Mouse (Mus musculus) limb, embryonic 11.5 days (tissue): Measurements from ENCODE around the gene Ccn2. TPM values are rescaled to one million over a fixed set of nuclear protein-coding genes. Genes with fewer than 3 reads are reported as not detected.

Experiments used
- ATAC-seq: fragments of 200-750 bp; cut with Nextera tagmentation; 2 replicates; pipeline ENCODE4 v1.8.0; 2017; ENCODE audit warnings: low read depth; ENCODE audit not compliant: insufficient number of reproducible peaks, low FRiP score, low TSS enrichment
- DNase-seq: peaks from one replicate; pipeline ENCODE4 v3.0.0-alpha.2; 2015; ENCODE audit warnings: low spot score
- H3K27ac ChIP-seq: fragments of 300-500 bp; sonication (generic); replicated peaks from 2 replicates; pipeline ENCODE4 v1.5.1; 2014; ENCODE audit warnings: low read depth, mild to moderate bottlenecking, low read length
- H3K27me3 ChIP-seq: fragments of 300-500 bp; sonication (generic); 2 replicates; pipeline ENCODE4 v1.6.1; 2014; ENCODE audit warnings: mild to moderate bottlenecking, low read length, mixed read lengths; ENCODE audit not compliant: control insufficient read depth, insufficient read depth
- H3K36me3 ChIP-seq: fragments of 300-500 bp; sonication (generic); 2 replicates; pipeline ENCODE4 v1.6.1; 2014; ENCODE audit warnings: mild to moderate bottlenecking, low read length, moderate library complexity, mixed read lengths; ENCODE audit not compliant: control insufficient read depth, insufficient read depth
- H3K4me1 ChIP-seq: fragments of 300-500 bp; sonication (generic); 2 replicates; pipeline ENCODE4 v1.6.1; 2014; ENCODE audit warnings: low read length, mixed read lengths; ENCODE audit not compliant: control insufficient read depth, insufficient read depth
- H3K4me2 ChIP-seq: fragments of 300-500 bp; sonication (generic); 2 replicates; pipeline ENCODE4 v1.6.1; 2014; ENCODE audit warnings: low read depth, mild to moderate bottlenecking, moderate library complexity; ENCODE audit not compliant: severe bottlenecking
- H3K4me3 ChIP-seq: fragments of 300-500 bp; sonication (generic); 2 replicates; pipeline ENCODE4 v1.5.1; 2014; ENCODE audit warnings: low read depth, low read length
- H3K9ac ChIP-seq: fragments of 300-500 bp; sonication (generic); 2 replicates; pipeline ENCODE4 v1.6.1; 2014; ENCODE audit warnings: mild to moderate bottlenecking, low read length
- H3K9me3 ChIP-seq: fragments of 300-500 bp; sonication (generic); 2 replicates; pipeline ENCODE4 v1.6.1; 2016; ENCODE audit warnings: low read length; ENCODE audit not compliant: control insufficient read depth
- WGBS: fragments of 180-500 bp; shearing (Covaris S2); extraction: QIAGEN DNeasy Blood & Tissue Kit; methylation state at CpG from one replicate; pipeline ENCODE4 v1.1.7; 2014; 5-methylcytosine and 5-hydroxymethylcytosine counted together
- polyA plus RNA-seq: library from polyadenylated mRNA; unstranded; fragments of >200 nt; fragmentation: Nextera tagmentation; extraction: Ambion mirVana; gene quantifications from 2 replicates; pipeline ENCODE4 v1.2.1, GENCODE M21; 2014

Gene Ccn2
- polyA plus RNA-seq, 1 experiment from 2014 or later: 2.4 TPM

DNA sequence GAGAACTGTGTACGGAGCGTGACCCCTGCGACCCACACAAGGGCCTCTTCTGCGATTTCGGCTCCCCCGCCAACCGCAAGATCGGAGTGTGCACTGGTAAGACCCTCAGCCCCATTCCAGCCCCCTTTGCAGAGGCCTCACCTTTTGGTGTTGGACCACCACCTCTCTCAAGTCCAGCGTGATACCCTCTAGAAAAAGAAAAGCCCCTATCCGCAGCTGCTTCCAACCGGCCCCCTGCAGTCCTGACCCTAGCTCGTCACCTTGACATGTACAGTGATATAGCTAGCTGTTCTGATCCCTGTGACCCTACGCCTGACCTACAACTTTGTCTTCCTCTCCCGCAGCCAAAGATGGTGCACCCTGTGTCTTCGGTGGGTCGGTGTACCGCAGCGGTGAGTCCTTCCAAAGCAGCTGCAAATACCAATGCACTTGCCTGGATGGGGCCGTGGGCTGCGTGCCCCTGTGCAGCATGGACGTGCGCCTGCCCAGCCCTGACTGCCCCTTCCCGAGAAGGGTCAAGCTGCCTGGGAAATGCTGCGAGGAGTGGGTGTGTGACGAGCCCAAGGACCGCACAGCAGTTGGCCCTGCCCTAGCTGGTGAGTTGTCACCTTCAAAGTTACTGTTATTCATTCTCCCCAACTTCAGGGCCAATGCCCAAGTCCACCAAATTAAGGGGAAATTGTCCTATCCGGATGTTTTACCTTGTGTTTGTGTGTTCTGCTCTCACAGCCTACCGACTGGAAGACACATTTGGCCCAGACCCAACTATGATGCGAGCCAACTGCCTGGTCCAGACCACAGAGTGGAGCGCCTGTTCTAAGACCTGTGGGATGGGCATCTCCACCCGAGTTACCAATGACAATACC is 994 bp downstream of the Ccn2 start:
- ATAC-seq (peak; percentile 41; the same call in 1 of the 2 replicates), DNase-seq (peak; percentile 31)
- Histone ChIP-seq H3K9ac (peak overlapping the region; percentile 73), H3K27me3 (no peaks in the 10 kb centered on the region), H3K4me3 (peak overlapping the region; percentile 73), H3K9me3 (no peaks in the 10 kb centered on the region), H3K27ac (peak overlapping the region; percentile 90), H3K36me3 (no peaks in the 10 kb centered on the region), H3K4me2 (peak overlapping the region; percentile 73), H3K4me1 (peaks cover 18% of the 10 kb centered on the region)
- 23% methylated on average over 31 of the region's 31 CpGs for WGBS

DNA sequence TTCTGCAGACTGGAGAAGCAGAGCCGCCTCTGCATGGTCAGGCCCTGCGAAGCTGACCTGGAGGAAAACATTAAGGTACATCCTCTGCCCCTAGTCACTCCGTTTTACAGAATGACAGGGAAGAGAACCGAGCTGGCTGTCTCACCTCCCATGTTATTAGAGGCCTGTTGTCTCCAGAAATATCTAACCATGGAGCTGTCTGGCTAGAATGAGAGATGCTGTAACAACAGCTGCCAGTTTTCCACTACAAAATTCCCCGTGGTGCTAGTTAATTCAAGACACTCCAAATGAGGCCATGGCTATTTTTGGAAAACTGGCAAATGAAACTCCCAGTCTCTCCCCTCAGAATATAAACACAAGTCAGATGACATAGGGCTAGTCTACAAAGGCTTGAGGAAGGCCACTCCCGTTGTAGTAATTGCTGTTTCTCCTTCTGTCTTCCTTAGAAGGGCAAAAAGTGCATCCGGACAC is 1.7 kb downstream of the Ccn2 start:
- Histone ChIP-seq H3K4me1 (peaks cover 18% of the 10 kb centered on the region), H3K27ac (no peak overlapping the region), H3K27me3 (no peaks in the 10 kb centered on the region), H3K9ac (no peak overlapping the region), H3K4me3 (no peak overlapping the region), H3K4me2 (no peak overlapping the region; the same call in 1 of the 2 replicates), H3K9me3 (no peaks in the 10 kb centered on the region), H3K36me3 (no peaks in the 10 kb centered on the region)
- WGBS: 55% methylated on average over 7 of the region's 7 CpGs
- DNase-seq: no peak
- no peak for ATAC-seq

DNA sequence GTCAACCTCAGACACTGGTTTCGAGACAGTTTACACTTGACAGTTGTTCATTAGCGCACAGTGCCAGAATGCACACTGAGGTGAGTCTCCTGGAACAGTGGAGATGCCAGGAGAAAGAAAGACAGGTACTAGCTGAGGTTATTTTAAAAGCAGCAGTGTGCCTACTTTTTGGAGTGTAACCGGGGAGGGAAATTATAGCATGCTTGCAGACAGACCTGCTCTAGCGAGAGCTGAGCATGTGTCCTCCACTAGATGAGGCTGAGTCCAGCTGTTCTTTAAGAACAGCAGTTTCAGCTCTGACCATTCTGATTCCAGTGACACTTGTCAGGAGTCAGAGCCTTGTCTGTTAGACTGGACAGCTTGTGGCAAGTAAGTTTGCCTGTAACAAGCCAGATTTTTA is 2.5 kb downstream of the Ccn2 start:
- H3K36me3 ChIP-seq: no peaks in the 10 kb centered on the region
- ATAC-seq (no peak), DNase-seq (no peak)
- no peaks in the 10 kb centered on the region for H3K27me3 ChIP-seq
- no peak overlapping the region for H3K9ac ChIP-seq
- peaks cover 18% of the 10 kb centered on the region for H3K4me1 ChIP-seq
- H3K27ac ChIP-seq: no peak overlapping the region
- peak overlapping the region; percentile 7; the same call in 1 of the 2 replicates for H3K4me2 ChIP-seq
- H3K9me3 ChIP-seq: no peaks in the 10 kb centered on the region
- WGBS: 88% methylated on average over 4 of the region's 4 CpGs
- no peak overlapping the region for H3K4me3 ChIP-seq

DNA sequence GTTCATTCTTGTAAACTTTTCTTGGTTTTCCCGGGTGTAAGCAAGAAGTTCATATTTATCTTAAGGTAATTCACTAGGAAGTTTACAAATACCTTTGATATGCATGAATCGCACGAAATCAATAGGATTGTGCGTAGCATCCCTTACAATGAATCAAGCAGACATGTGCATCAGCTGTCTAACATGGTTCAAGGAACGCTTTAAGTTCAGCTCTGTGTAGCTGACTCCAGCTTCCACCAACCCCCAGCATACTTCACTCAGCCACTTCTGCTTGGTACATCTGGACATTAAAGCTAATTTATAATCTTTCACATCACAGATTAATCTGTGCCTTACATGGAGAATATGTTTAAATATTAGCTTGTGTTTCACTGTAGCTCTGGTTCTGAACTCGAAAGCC is 3.5 kb downstream of the Ccn2 start:
- H3K9me3 ChIP-seq: no peaks in the 10 kb centered on the region
- H3K4me3 ChIP-seq: no peak overlapping the region
- DNase-seq (no peak), ATAC-seq (no peak)
- H3K27me3 ChIP-seq: no peaks in the 10 kb centered on the region
- H3K36me3 ChIP-seq: no peaks in the 10 kb centered on the region
- H3K4me1 ChIP-seq: peaks cover 10% of the 10 kb centered on the region; the same call in 1 of the 2 replicates
- no peak overlapping the region for H3K9ac ChIP-seq
- H3K4me2 ChIP-seq: no peak overlapping the region
- WGBS: 91% methylated on average over 6 of the region's 6 CpGs
- H3K27ac ChIP-seq: no peak overlapping the region

DNA sequence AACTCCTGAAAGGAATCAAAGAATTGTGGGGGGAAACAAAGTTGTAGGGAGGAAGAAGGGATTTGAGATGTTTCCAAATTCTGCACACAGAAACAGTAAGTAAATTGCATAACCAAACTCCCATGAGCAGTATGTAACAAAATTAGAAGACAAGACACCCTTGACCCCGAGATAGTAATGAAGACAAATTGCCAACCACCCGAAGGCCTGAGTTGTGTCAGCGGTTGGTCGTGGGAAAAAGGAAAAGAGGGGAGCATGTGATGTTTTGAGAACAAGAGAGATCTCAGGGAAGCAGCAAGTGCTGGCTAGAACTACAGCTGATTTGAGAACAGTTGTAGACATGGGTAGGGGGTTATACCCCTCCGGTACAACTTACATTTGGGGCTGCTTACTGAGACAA is 4.6 kb downstream of the Ccn2 start:
- WGBS: 76% methylated on average over 5 of the region's 5 CpGs
- ATAC-seq (no peak), DNase-seq (no peak)
- no peak overlapping the region for H3K27ac ChIP-seq
- H3K9ac ChIP-seq: no peak overlapping the region
- no peak overlapping the region for H3K4me2 ChIP-seq
- H3K4me1 ChIP-seq: peaks cover 2% of the 10 kb centered on the region; the same call in 1 of the 2 replicates
- no peaks in the 10 kb centered on the region for H3K36me3 ChIP-seq
- H3K27me3 ChIP-seq: no peaks in the 10 kb centered on the region
- H3K9me3 ChIP-seq: no peaks in the 10 kb centered on the region
- H3K4me3 ChIP-seq: no peak overlapping the region

DNA sequence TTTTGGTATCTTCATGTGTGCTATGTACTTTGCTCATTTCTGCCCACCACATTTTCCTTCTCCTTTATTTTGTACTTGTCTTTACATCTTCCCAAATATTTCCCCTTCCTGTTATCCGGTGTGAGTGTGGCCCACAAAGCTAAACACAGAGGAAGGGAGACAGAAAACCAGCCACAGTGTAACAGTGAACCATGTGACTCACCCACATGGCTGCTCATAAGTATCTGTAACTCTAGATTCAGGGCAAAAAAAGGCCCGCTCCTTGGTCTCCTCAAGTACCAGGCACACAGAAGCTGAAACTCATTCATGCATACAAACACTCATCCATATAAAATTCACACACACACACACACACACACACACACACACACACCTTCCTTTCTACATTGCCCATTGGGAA is 7.8 kb downstream of the Ccn2 start:
- Histone ChIP-seq H3K9me3 (no peaks in the 10 kb centered on the region), H3K4me3 (no peak overlapping the region), H3K36me3 (no peaks in the 10 kb centered on the region), H3K27ac (no peak overlapping the region), H3K27me3 (no peaks in the 10 kb centered on the region), H3K4me2 (no peak overlapping the region), H3K9ac (no peak overlapping the region), H3K4me1 (no peaks in the 10 kb centered on the region)
- no peak for DNase-seq
- WGBS: 83% methylated on average over 2 of the region's 2 CpGs
- ATAC-seq: no peak

DNA sequence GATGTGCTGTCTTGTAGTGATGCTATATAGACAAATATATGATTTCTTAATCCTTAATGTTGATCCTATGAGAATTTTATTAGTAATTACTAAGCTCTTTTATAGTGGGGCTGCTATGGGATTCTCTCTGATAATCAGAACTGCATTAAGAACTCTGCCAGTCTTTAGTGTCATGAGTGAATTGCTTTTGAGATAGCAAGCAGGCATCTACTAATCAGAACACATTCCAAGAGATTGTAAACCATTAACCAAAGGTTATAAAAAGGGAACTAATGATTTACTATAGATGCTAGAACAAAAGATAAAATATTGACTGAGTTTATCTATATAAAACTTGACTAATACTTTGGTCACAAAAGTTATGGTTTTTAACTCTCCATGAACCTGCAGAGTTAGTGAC is 8.5 kb downstream of the Ccn2 start:
- H3K9ac ChIP-seq: no peak overlapping the region
- no peak for ATAC-seq

DNA sequence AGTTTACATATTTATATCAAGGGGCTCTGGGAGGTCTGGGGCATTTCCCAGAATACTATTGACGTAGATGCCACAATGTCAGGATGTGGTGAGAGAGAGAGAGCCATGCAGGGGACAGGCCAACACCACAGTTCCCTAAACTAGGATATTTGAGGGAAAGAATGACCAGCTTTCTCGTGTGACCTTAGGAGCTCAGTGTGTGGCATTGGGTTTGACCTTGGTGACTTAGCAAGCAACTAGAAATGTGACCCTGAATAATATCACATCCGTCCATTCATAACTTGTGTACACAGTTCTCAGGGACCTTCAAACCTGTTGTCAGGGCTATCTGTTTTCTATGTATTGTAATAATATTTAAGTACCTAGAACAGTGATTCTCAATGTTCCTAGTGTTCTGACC is 13.9 kb downstream of the Ccn2 start:
- no peaks in the 10 kb centered on the region for H3K4me1 ChIP-seq
- no peak overlapping the region for H3K4me2 ChIP-seq
- H3K27ac ChIP-seq: no peak overlapping the region
- no peaks in the 10 kb centered on the region for H3K9me3 ChIP-seq
- H3K36me3 ChIP-seq: no peaks in the 10 kb centered on the region
- ATAC-seq (no peak), DNase-seq (no peak)
- 83% methylated on average over 3 of the region's 3 CpGs for WGBS
- H3K27me3 ChIP-seq: no peaks in the 10 kb centered on the region
- no peak overlapping the region for H3K4me3 ChIP-seq
- H3K9ac ChIP-seq: no peak overlapping the region

More for the DNA sequence above, 8.5 kb downstream of the Ccn2 start:
- no peaks in the 10 kb centered on the region for H3K4me1 ChIP-seq
- no peak overlapping the region for H3K4me3 ChIP-seq
- H3K4me2 ChIP-seq: no peak overlapping the region
- DNase-seq: no peak
- no peaks in the 10 kb centered on the region for H3K9me3 ChIP-seq
- H3K27me3 ChIP-seq: no peaks in the 10 kb centered on the region
- no peaks in the 10 kb centered on the region for H3K36me3 ChIP-seq
- no peak overlapping the region for H3K27ac ChIP-seq
